Mouse (Mus musculus): Measurements from ENCODE around the gene Rnf40. TPM values are rescaled to one million over a fixed set of nuclear protein-coding genes. Genes with fewer than 3 reads are reported as not detected.

The Rnf40 gene
- polyA plus RNA-seq, 1 experiment from 2014 or later, result 48.3 TPM

Other genes starting within 250 kb of the Rnf40 start
- 21.5 and 25.1 TPM in 2 replicates for gene Zfp768, start 243.2 kb upstream of the Rnf40 start, polyA plus RNA-seq (2015; fragmentation: Nextera tagmentation; extraction: Ambion mirVana)
- gene Zfp747, start 212.7 kb upstream of the Rnf40 start, polyA plus RNA-seq (2015; fragmentation: Nextera tagmentation; extraction: Ambion mirVana), result 8.3 and 10.7 TPM in 2 replicates
- gene 9130019O22Rik, start 201.6 kb upstream of the Rnf40 start, polyA plus RNA-seq (2015; fragmentation: Nextera tagmentation; extraction: Ambion mirVana), result 5.7 and 6.3 TPM in 2 replicates
- gene E430018J23Rik, start 195.1 kb upstream of the Rnf40 start, polyA plus RNA-seq (2015; fragmentation: Nextera tagmentation; extraction: Ambion mirVana), result 7.1 and 8.0 TPM in 2 replicates
- 7.6 and 8.0 TPM in 2 replicates for gene Zfp764, start 181.9 kb upstream of the Rnf40 start, polyA plus RNA-seq (2015; fragmentation: Nextera tagmentation; extraction: Ambion mirVana)
- 24.5 and 27.1 TPM in 2 replicates for gene Zfp688, start 166.7 kb upstream of the Rnf40 start, polyA plus RNA-seq (2015; fragmentation: Nextera tagmentation; extraction: Ambion mirVana)
- gene Zfp689, start 139.6 kb upstream of the Rnf40 start, polyA plus RNA-seq (2015; fragmentation: Nextera tagmentation; extraction: Ambion mirVana), result 8.1 and 8.9 TPM in 2 replicates
- 36.0 and 47.4 TPM in 2 replicates for gene Prr14, start 129.2 kb upstream of the Rnf40 start, polyA plus RNA-seq (2015; fragmentation: Nextera tagmentation; extraction: Ambion mirVana)
- 10.2 and 11.9 TPM in 2 replicates for gene Fbrs, start 109.6 kb upstream of the Rnf40 start, polyA plus RNA-seq (2015; fragmentation: Nextera tagmentation; extraction: Ambion mirVana)
- gene Srcap, start 76.8 kb upstream of the Rnf40 start, polyA plus RNA-seq (2015; fragmentation: Nextera tagmentation; extraction: Ambion mirVana), result 54.6 and 57.9 TPM in 2 replicates
- gene Gm42715, start 69.2 kb upstream of the Rnf40 start, polyA plus RNA-seq (2015; fragmentation: Nextera tagmentation; extraction: Ambion mirVana), result 18.7 and 19.4 TPM in 2 replicates
- gene Tmem265, start 27.4 kb upstream of the Rnf40 start, polyA plus RNA-seq (2015; fragmentation: Nextera tagmentation; extraction: Ambion mirVana), result 8.7 and 10.4 TPM in 2 replicates
- 34.6 and 42.5 TPM in 2 replicates for gene Phkg2, start 15.4 kb upstream of the Rnf40 start, polyA plus RNA-seq (2015; fragmentation: Nextera tagmentation; extraction: Ambion mirVana)
- gene Ccdc189, start 172 bp upstream of the Rnf40 start, polyA plus RNA-seq (2015; fragmentation: Nextera tagmentation; extraction: Ambion mirVana), result 14.1 and 16.4 TPM in 2 replicates
- 17.2 and 18.9 TPM in 2 replicates for gene Zfp629, start 27.0 kb downstream of the Rnf40 start, polyA plus RNA-seq (2015; fragmentation: Nextera tagmentation; extraction: Ambion mirVana)
- gene Bcl7c, start 120.2 kb downstream of the Rnf40 start, polyA plus RNA-seq (2015; fragmentation: Nextera tagmentation; extraction: Ambion mirVana), result 64.2 and 66.8 TPM in 2 replicates
- gene Ctf1, start 124.0 kb downstream of the Rnf40 start, polyA plus RNA-seq (2015; fragmentation: Nextera tagmentation; extraction: Ambion mirVana), result 15.3 and 16.5 TPM in 2 replicates
- gene Ctf2, start 143.4 kb downstream of the Rnf40 start, polyA plus RNA-seq (2015; fragmentation: Nextera tagmentation; extraction: Ambion mirVana), result 0.31 and 0.33 TPM in 2 replicates
- 5.6 and 6.8 TPM in 2 replicates for gene Fbxl19, start 155.8 kb downstream of the Rnf40 start, polyA plus RNA-seq (2015; fragmentation: Nextera tagmentation; extraction: Ambion mirVana)
- gene Orai3, start 181.0 kb downstream of the Rnf40 start, polyA plus RNA-seq (2015; fragmentation: Nextera tagmentation; extraction: Ambion mirVana), result 25.1 and 26.7 TPM in 2 replicates
- 23.2 and 25.9 TPM in 2 replicates for gene Setd1a, start 187.9 kb downstream of the Rnf40 start, polyA plus RNA-seq (2015; fragmentation: Nextera tagmentation; extraction: Ambion mirVana)
- gene Gm49388, start 196.8 kb downstream of the Rnf40 start, polyA plus RNA-seq (2015; fragmentation: Nextera tagmentation; extraction: Ambion mirVana), result not detected in 2 replicates
- 23.0 and 27.6 TPM in 2 replicates for gene Hsd3b7, start 211.8 kb downstream of the Rnf40 start, polyA plus RNA-seq (2015; fragmentation: Nextera tagmentation; extraction: Ambion mirVana)
- 46.4 and 53.2 TPM in 2 replicates for gene Stx4a, start 235.5 kb downstream of the Rnf40 start, polyA plus RNA-seq (2015; fragmentation: Nextera tagmentation; extraction: Ambion mirVana)
- gene Stx1b, start 235.8 kb downstream of the Rnf40 start, polyA plus RNA-seq (2015; fragmentation: Nextera tagmentation; extraction: Ambion mirVana), result 3.8 and 5.2 TPM in 2 replicates